Mouse (Mus musculus) CH12.LX (cell line): ENCODE data around the gene Pgls. TPM values are rescaled to one million over a fixed set of nuclear protein-coding genes. Genes with fewer than 3 reads are reported as not detected.

Source experiments
- DNase-seq: peaks from one replicate; pipeline ENCODE4 v3.0.0-alpha.2; 2013; ENCODE audit errors: extremely low read depth
- H3K27ac ChIP-seq: 2 replicates; pipeline ENCODE4 v1.5.1; 2012; ENCODE audit warnings: low read depth, mild to moderate bottlenecking, control low read depth, moderate library complexity; ENCODE audit not compliant: insufficient read depth
- H3K27me3 ChIP-seq: replicated peaks from 2 replicates; pipeline ENCODE3; 2012; ENCODE audit warnings: inconsistent platforms
- H3K36me3 ChIP-seq, 2 experiments: replicated peaks in 1 of 2; 2 replicates each; pipeline versions ENCODE3 to v1.6.1; 2012; ENCODE audit warnings: inconsistent platforms in 1 of 2, low read length in 1 of 2, mild to moderate bottlenecking in 1 of 2, mixed read lengths in 1 of 2, moderate library complexity in 1 of 2; ENCODE audit not compliant: control insufficient read depth in 1 of 2, insufficient read depth in 1 of 2
- H3K4me1 ChIP-seq, 2 experiments: 2 replicates each; pipeline ENCODE4 v1.6.1; 2012; ENCODE audit warnings: inconsistent platforms in 1 of 2, moderate library complexity in 1 of 2; ENCODE audit not compliant: insufficient read depth in 2 of 2, control insufficient read depth in 1 of 2
- H3K4me2 ChIP-seq: 2 replicates; pipeline ENCODE4 v1.6.1; 2012; ENCODE audit warnings: low read depth, mild to moderate bottlenecking, control low read depth; ENCODE audit not compliant: poor library complexity, insufficient read depth, severe bottlenecking
- H3K4me3 ChIP-seq, 3 experiments: fragments of 150-350 bp in 1 of 3; sonication (generic) in 1 of 3; replicated peaks in 1 of 3; 2 replicates each; pipeline versions ENCODE3 to v1.5.1; 2011 to 2012; ENCODE audit warnings: low read depth in 2 of 3, low read length in 2 of 3, mild to moderate bottlenecking in 2 of 3, moderate library complexity in 2 of 3, control low read depth in 1 of 3, improper control_type of control experiment in 1 of 3, inconsistent platforms in 1 of 3, mixed read lengths in 1 of 3; ENCODE audit not compliant: poor library complexity in 1 of 3
- H3K79me2 ChIP-seq: replicated peaks from 2 replicates; pipeline ENCODE4 v1.6.1; 2012; ENCODE audit warnings: mild to moderate bottlenecking, moderate library complexity; ENCODE audit not compliant: control insufficient read depth, poor library complexity, insufficient read depth, severe bottlenecking; ENCODE audit errors: extremely low read depth
- H3K9ac ChIP-seq: 2 replicates; pipeline ENCODE4 v1.6.1; 2012; ENCODE audit warnings: low read depth, mild to moderate bottlenecking, control low read depth, moderate library complexity; ENCODE audit not compliant: insufficient read depth
- H3K9me3 ChIP-seq: replicated peaks from 2 replicates; pipeline ENCODE3; 2012; ENCODE audit warnings: low read length, inconsistent platforms, mixed read lengths
- BHLHE40 ChIP-seq: IDR thresholded peaks from 2 replicates; pipeline ENCODE4 v1.6.1; 2011; ENCODE audit warnings: mild to moderate bottlenecking, low read depth, low read length, improper control_type of control experiment
- CHD1 ChIP-seq: IDR thresholded peaks from 2 replicates; pipeline ENCODE4 v1.6.1; 2012; ENCODE audit warnings: low read depth, low read length, improper control_type of control experiment, inconsistent platforms
- CHD2 ChIP-seq: IDR thresholded peaks from 2 replicates; pipeline ENCODE4 v1.6.1; 2011; ENCODE audit warnings: low read length, improper control_type of control experiment
- ELF1 ChIP-seq: IDR thresholded peaks from 2 replicates; pipeline ENCODE4 v1.6.1; 2014; ENCODE audit warnings: low read depth, mild to moderate bottlenecking, inconsistent platforms, low read length, improper control_type of control experiment
- ETS1 ChIP-seq: conservative IDR thresholded peaks from 2 replicates; pipeline ENCODE4 v1.6.1; 2012; ENCODE audit warnings: low read depth, mild to moderate bottlenecking, inconsistent platforms, low read length, improper control_type of control experiment, moderate library complexity
- GABPA ChIP-seq: IDR thresholded peaks from 2 replicates; pipeline ENCODE4 v1.6.1; 2012; ENCODE audit warnings: low read depth, low read length, improper control_type of control experiment, inconsistent platforms; ENCODE audit not compliant: insufficient replicate concordance
- HCFC1 ChIP-seq: IDR thresholded peaks from 2 replicates; pipeline ENCODE4 v1.6.1; 2012; ENCODE audit warnings: low read depth, mild to moderate bottlenecking, inconsistent platforms, low read length, improper control_type of control experiment
- IRF4 ChIP-seq: IDR thresholded peaks from 2 replicates; pipeline ENCODE4 v1.6.1; 2014; ENCODE audit warnings: low read depth, mild to moderate bottlenecking, inconsistent platforms, low read length, improper control_type of control experiment
- JUND ChIP-seq: conservative IDR thresholded peaks from 2 replicates; pipeline ENCODE4 v1.6.1; 2011; ENCODE audit warnings: low read depth, low read length, improper control_type of control experiment
- KAT2A ChIP-seq: IDR thresholded peaks from 2 replicates; pipeline ENCODE4 v1.6.1; 2012; ENCODE audit warnings: low read length, improper control_type of control experiment, inconsistent platforms; ENCODE audit not compliant: insufficient replicate concordance
- MAX ChIP-seq: IDR thresholded peaks from 2 replicates; pipeline ENCODE4 v1.6.1; 2011; ENCODE audit warnings: low read length, improper control_type of control experiment
- MAZ ChIP-seq: IDR thresholded peaks from 2 replicates; pipeline ENCODE4 v1.6.1; 2012; ENCODE audit warnings: low read depth, mild to moderate bottlenecking, inconsistent platforms, low read length, improper control_type of control experiment, moderate library complexity
- MXI1 ChIP-seq: IDR thresholded peaks from 2 replicates; pipeline ENCODE4 v1.6.1; 2011; ENCODE audit warnings: mild to moderate bottlenecking, low read depth, low read length, improper control_type of control experiment
- MYC ChIP-seq: IDR thresholded peaks from 2 replicates; pipeline ENCODE4 v1.6.1; 2011; ENCODE audit warnings: low read depth, mild to moderate bottlenecking, improper control_type of control experiment, low read length
- NELFE ChIP-seq: IDR thresholded peaks from 2 replicates; pipeline ENCODE4 v1.6.1; 2011; ENCODE audit warnings: low read depth, low read length, improper control_type of control experiment
- NRF1 ChIP-seq: IDR thresholded peaks from 2 replicates; pipeline ENCODE4 v1.6.1; 2014; ENCODE audit warnings: low read depth, mild to moderate bottlenecking, inconsistent platforms, low read length, improper control_type of control experiment, moderate library complexity
- PAX5 ChIP-seq: IDR thresholded peaks from 2 replicates; pipeline ENCODE4 v1.6.1; 2012; ENCODE audit warnings: low read length, inconsistent platforms, mixed read lengths
- POLR2A ChIP-seq: IDR thresholded peaks from 2 replicates; pipeline ENCODE4 v1.6.1; 2011; ENCODE audit warnings: low read depth, mild to moderate bottlenecking, improper control_type of control experiment, low read length
- RAD21 ChIP-seq: IDR thresholded peaks from 2 replicates; pipeline ENCODE4 v1.6.1; 2011; ENCODE audit warnings: low read depth, mild to moderate bottlenecking, low read length, improper control_type of control experiment, moderate library complexity
- RCOR1 ChIP-seq: conservative IDR thresholded peaks from 2 replicates; pipeline ENCODE4 v1.6.1; 2012; ENCODE audit warnings: low read depth, mild to moderate bottlenecking, inconsistent platforms, low read length, improper control_type of control experiment
- SIN3A ChIP-seq: IDR thresholded peaks from 2 replicates; pipeline ENCODE4 v1.6.1; 2012; ENCODE audit warnings: low read length, improper control_type of control experiment, inconsistent platforms
- SMC3 ChIP-seq: IDR thresholded peaks from 2 replicates; pipeline ENCODE4 v1.6.1; 2011; ENCODE audit warnings: low read depth, low read length, improper control_type of control experiment
- TBP ChIP-seq: conservative IDR thresholded peaks from 2 replicates; pipeline ENCODE4 v1.6.1; 2011; ENCODE audit warnings: low read depth, low read length, improper control_type of control experiment
- TCF12 ChIP-seq: IDR thresholded peaks from 2 replicates; pipeline ENCODE4 v1.6.1; 2014; ENCODE audit warnings: low read depth, mild to moderate bottlenecking, inconsistent platforms, low read length, improper control_type of control experiment
- UBTF ChIP-seq: IDR thresholded peaks from 2 replicates; pipeline ENCODE4 v1.6.1; 2012; ENCODE audit warnings: low read depth, mild to moderate bottlenecking, inconsistent platforms, low read length, improper control_type of control experiment, moderate library complexity
- USF2 ChIP-seq: conservative IDR thresholded peaks from 2 replicates; pipeline ENCODE4 v1.6.1; 2011; ENCODE audit warnings: low read depth, low read length, improper control_type of control experiment
- ZKSCAN1 ChIP-seq: IDR thresholded peaks from 2 replicates; pipeline ENCODE4 v1.6.1; 2012; ENCODE audit warnings: low read depth, inconsistent platforms, low read length, improper control_type of control experiment, borderline replicate concordance
- ZMIZ1 ChIP-seq: IDR thresholded peaks from 2 replicates; pipeline ENCODE4 v1.6.1; 2012; ENCODE audit warnings: low read depth, mild to moderate bottlenecking, inconsistent platforms, low read length, improper control_type of control experiment
- dilution Hi-C: fragments of 300-500 bp; cut with MboI; formaldehyde crosslinking; loops from 2 replicates; pipeline ENCODE4 v1.14.3; 2020; ENCODE audit warnings: low sequenced_read_pairs; ENCODE audit not compliant: extremely low pct_unique_long_range_greater_than_20kb, extremely low pct_ligation_motif_present
- in situ Hi-C: fragments of 300-500 bp; cut with MboI; formaldehyde crosslinking; loops from 3 replicates; pipeline ENCODE4 v1.14.3; 2019; ENCODE audit warnings: low sequenced_read_pairs, low pct_ligation_motif_present, low pct_unique_long_range_greater_than_20kb, mixed read lengths
- polyA plus RNA-seq: library from polyadenylated mRNA; unstranded; fragments of >175 nt; gene quantifications from 2 replicates; pipeline ENCODE4 v1.2.1, GENCODE M21; 2012; ENCODE audit warnings: low read depth; ENCODE audit not compliant: insufficient read length
- total RNA-seq, 2 experiments: library from RNA; depleted of rRNA; stranded (reverse); fragments of 300-350 nt in 1 of 2; fragments of >200 nt in 1 of 2; gene quantifications; 2 replicates each; pipeline ENCODE4 v1.2.3; 2012 to 2014

The Pgls gene
- total and polyA plus RNA-seq, 3 experiments, result 74.9 to 215 (median 118) TPM

GRCm38 (mm10) chr8:71633981-71634667 lies 42.1 kb downstream of the Pgls start:
- dilution Hi-C loops, result no loop called here
- Histone ChIP-seq H3K79me2 (no peaks in the 10 kb centered on the region), H3K4me2 (peak overlapping the region; percentile 88), H3K27ac (peak overlapping the region; percentile 16; the same call in 1 of the 2 replicates), H3K4me3 (peak overlapping the region; percentile 53 to 64 (median 58)), H3K4me1 (peaks cover 30 to 82% of the 10 kb centered on the region in 2 experiments), H3K27me3 (no peaks in the 10 kb centered on the region), H3K9ac (0 out of 2 replicates have a peak overlapping the region, but pooled peaks have one; percentile 17), H3K36me3 (peaks cover 5 to 16% of the 10 kb centered on the region in 2 experiments), H3K9me3 (peaks cover 10% of the 10 kb centered on the region)
- DNase-seq, result peak; percentile 96
- in situ Hi-C loops, result loop anchor here (5.0 kb wide), 1 partner anchor 72 kb away; no protein-coding TSS in a partner anchor
- TF ChIP-seq TCF12 (0 out of 2 replicates have a peak, but pooled peaks have one; percentile 31), NRF1 (peak; percentile 69), USF2 (no peak), ELF1 (peak; percentile 8; the same call in 1 of the 2 replicates), RCOR1 (no peak), UBTF (no peak), MAX (peak; percentile 33; the same call in 1 of the 2 replicates), CHD2 (peak; percentile 44; the same call in 1 of the 2 replicates), MXI1 (no peak; the same call in 1 of the 2 replicates), SIN3A (peak; percentile 66), MAZ (no peak; the same call in 1 of the 2 replicates), ZMIZ1 (no peak), NELFE (0 out of 2 replicates have a peak, but pooled peaks have one; percentile 57)

- H3K4me2 ChIP-seq, result no peak overlapping the region
- H3K27me3 ChIP-seq, result no peaks in the 10 kb centered on the region
- peaks cover 34 to 72% of the 10 kb centered on the region in 2 experiments for H3K4me1 ChIP-seq
- no peaks in the 10 kb centered on the region for H3K9me3 ChIP-seq
- peak overlapping the region in 1 of 3 experiments; percentile 41 for H3K4me3 ChIP-seq
- no peak overlapping the region for H3K27ac ChIP-seq
- H3K36me3 ChIP-seq, result no peaks in the 10 kb centered on the region
- no peaks in the 10 kb centered on the region for H3K79me2 ChIP-seq
- in situ Hi-C loops (no loop called here), dilution Hi-C loops (no loop called here)
- no peak overlapping the region for H3K9ac ChIP-seq
- peak; percentile 62 for DNase-seq
- TF ChIP-seq MYC, result no peak
- TF ChIP-seq CHD1, result no peak
- no peak for TF ChIP-seq GABPA
- no peak for TF ChIP-seq JUND
- TF ChIP-seq ETS1, result peak; percentile 37; the same call in 1 of the 2 replicates
- TF ChIP-seq PAX5, result no peak
- TF ChIP-seq RCOR1, result 0 out of 2 replicates have a peak, but pooled peaks have one; percentile 14
- TF ChIP-seq ELF1, result no peak
- TF ChIP-seq IRF4, result peak; percentile 82
- TF ChIP-seq UBTF, result no peak
- TF ChIP-seq TBP, result no peak
- no peak for TF ChIP-seq ZKSCAN1
- no peak for TF ChIP-seq POLR2A
- TF ChIP-seq RAD21, result no peak
- TF ChIP-seq SIN3A, result peak; percentile 26; the same call in 1 of the 2 replicates
- peak; percentile 47; the same call in 1 of the 2 replicates for TF ChIP-seq CHD2
- no peak for TF ChIP-seq HCFC1
- no peak for TF ChIP-seq SMC3
- no peak for TF ChIP-seq KAT2A
- TF ChIP-seq BHLHE40, result peak; percentile 75
- no peak for TF ChIP-seq ZMIZ1
Observed at GRCm38 (mm10) chr8:71637149-71638095, 45.4 kb downstream of the Pgls start.
